Mouse (Mus musculus): ENCODE measurements around the gene Ddx1. TPM values are rescaled to one million over a fixed set of nuclear protein-coding genes. Genes with fewer than 3 reads are reported as not detected.
A peak's percentile ranks its signal among the peaks of the same experiment; 100 is the strongest.

The Ddx1 gene
- total and polyA plus RNA-seq, 3 experiments: 75.8 to 242 (median 117) TPM

GRCm38 (mm10) chr12:13214345-13215278 is 34.4 kb downstream of the Ddx1 start:
- H3K4me3 ChIP-seq (replicated peaks in 1 of 3; ENCODE audit: low read depth in 2 of 3, low read length in 2 of 3, poor library complexity in 1 of 3): no peak overlapping the region
- H3K9ac ChIP-seq (ENCODE audit: insufficient read depth, low read depth): no peak overlapping the region
- TF ChIP-seq PAX5 (IDR thresholded peaks at IDR 0.05; ENCODE audit: low read length) (no peak), SMC3 (IDR thresholded peaks at IDR 0.05; ENCODE audit: low read depth, low read length) (peak; percentile 89), ZC3H11A (IDR thresholded peaks at IDR 0.05; ENCODE audit: low read depth, low read length) (peak; percentile 69), NELFE (IDR thresholded peaks at IDR 0.05; ENCODE audit: low read depth, low read length) (peak; percentile 38; the same call in 1 of the 2 replicates), EP300 (IDR thresholded peaks at IDR 0.05; ENCODE audit: low read length) (no peak), ZKSCAN1 (IDR thresholded peaks at IDR 0.05; ENCODE audit: borderline replicate concordance, low read depth, low read length) (no peak), KAT2A (IDR thresholded peaks at IDR 0.05; ENCODE audit: insufficient replicate concordance, low read length) (no peak), RAD21 (IDR thresholded peaks at IDR 0.05; ENCODE audit: low read depth, low read length) (peak; percentile 99), MAX (IDR thresholded peaks at IDR 0.05; ENCODE audit: low read length) (peak; percentile 78), CTCF (conservative IDR thresholded peaks at IDR 0.05 in 1 of 2, IDR thresholded peaks at IDR 0.05 in 1 of 2; ENCODE audit: low read depth in 2 of 2, low read length in 2 of 2) (peak; percentile 97 to 99), NRF1 (IDR thresholded peaks at IDR 0.05; ENCODE audit: low read depth, low read length) (no peak), IRF4 (IDR thresholded peaks at IDR 0.05; ENCODE audit: low read depth, low read length) (0 out of 2 replicates have a peak, but pooled peaks have one; percentile 10), MYC (IDR thresholded peaks at IDR 0.05; ENCODE audit: low read depth, low read length) (peak; percentile 90)
- no peaks in the 10 kb centered on the region for H3K79me2 ChIP-seq (replicated peaks; ENCODE audit: control insufficient read depth, extremely low read depth, insufficient read depth, poor library complexity, severe bottlenecking)
- H3K9me3 ChIP-seq (replicated peaks; ENCODE audit: low read length): no peaks in the 10 kb centered on the region
- no peaks in the 10 kb centered on the region for H3K4me1 ChIP-seq (ENCODE audit: control insufficient read depth in 1 of 2, insufficient read depth in 2 of 2)
- no peak overlapping the region for H3K4me2 ChIP-seq (ENCODE audit: insufficient read depth, low read depth, poor library complexity, severe bottlenecking)
- no peak overlapping the region for H3K27ac ChIP-seq (ENCODE audit: insufficient read depth, low read depth)
- H3K36me3 ChIP-seq (replicated peaks in 1 of 2; ENCODE audit: control insufficient read depth in 1 of 2, insufficient read depth in 1 of 2, low read length in 1 of 2): peaks cover 23 to 30% of the 10 kb centered on the region in 2 experiments
- dilution Hi-C loops (cut with MboI; ENCODE audit: extremely low pct_ligation_motif_present, extremely low pct_unique_long_range_greater_than_20kb, low sequenced_read_pairs): no loop called here
- in situ Hi-C loops (cut with MboI; ENCODE audit: low pct_ligation_motif_present, low pct_unique_long_range_greater_than_20kb, low sequenced_read_pairs): loop anchor here (10.0 to 25.0 kb wide), 3 partner anchors 427 to 790 kb away; no protein-coding TSS in a partner anchor
- DNase-seq (ENCODE audit: extremely low read depth): peak; percentile 78
- no peaks in the 10 kb centered on the region for H3K27me3 ChIP-seq (replicated peaks)

- dilution Hi-C loops (cut with MboI; ENCODE audit: extremely low pct_ligation_motif_present, extremely low pct_unique_long_range_greater_than_20kb, low sequenced_read_pairs): no loop called here
- Histone ChIP-seq H3K4me2 (ENCODE audit: insufficient read depth, low read depth, poor library complexity, severe bottlenecking) (no peak overlapping the region), H3K9ac (ENCODE audit: insufficient read depth, low read depth) (no peak overlapping the region)
Observed at GRCm38 (mm10) chr12:13211746-13212482, 37.1 kb downstream of the Ddx1 start.

More at GRCm38 (mm10) chr12:13211746-13212482, 37.1 kb downstream of the Ddx1 start:
- Histone ChIP-seq H3K27ac (ENCODE audit: insufficient read depth, low read depth) (no peak overlapping the region), H3K9me3 (replicated peaks; ENCODE audit: low read length) (no peaks in the 10 kb centered on the region), H3K27me3 (replicated peaks) (no peaks in the 10 kb centered on the region), H3K4me3 (replicated peaks in 1 of 3; ENCODE audit: low read depth in 2 of 3, low read length in 2 of 3, poor library complexity in 1 of 3) (no peak overlapping the region), H3K79me2 (replicated peaks; ENCODE audit: control insufficient read depth, extremely low read depth, insufficient read depth, poor library complexity, severe bottlenecking) (no peaks in the 10 kb centered on the region), H3K4me1 (ENCODE audit: control insufficient read depth in 1 of 2, insufficient read depth in 2 of 2) (no peaks in the 10 kb centered on the region), H3K36me3 (replicated peaks in 1 of 2; ENCODE audit: control insufficient read depth in 1 of 2, insufficient read depth in 1 of 2, low read length in 1 of 2) (peaks cover 1 to 3% of the 10 kb centered on the region in 2 experiments)
- no peak for TF ChIP-seq HCFC1 (IDR thresholded peaks at IDR 0.05; ENCODE audit: low read depth, low read length)
- TF ChIP-seq ZNF384 (IDR thresholded peaks at IDR 0.05; ENCODE audit: low read depth, low read length): no peak
- no peak for TF ChIP-seq GABPA (IDR thresholded peaks at IDR 0.05; ENCODE audit: insufficient replicate concordance, low read depth, low read length)
- no peak for TF ChIP-seq USF1 (IDR thresholded peaks at IDR 0.05; ENCODE audit: low read depth, low read length)
- no peak for TF ChIP-seq ETS1 (conservative IDR thresholded peaks at IDR 0.05; ENCODE audit: low read depth, low read length)
- no peak for TF ChIP-seq ZC3H11A (IDR thresholded peaks at IDR 0.05; ENCODE audit: low read depth, low read length)
- TF ChIP-seq MAX (IDR thresholded peaks at IDR 0.05; ENCODE audit: low read length): no peak
- no peak for TF ChIP-seq E2F4 (IDR thresholded peaks at IDR 0.05; ENCODE audit: insufficient replicate concordance, low read depth, low read length)
- no peak for TF ChIP-seq MXI1 (IDR thresholded peaks at IDR 0.05; ENCODE audit: low read depth, low read length)
- in situ Hi-C loops (cut with MboI; ENCODE audit: low pct_ligation_motif_present, low pct_unique_long_range_greater_than_20kb, low sequenced_read_pairs): loop anchor here (10.0 to 25.0 kb wide), 3 partner anchors 425 to 787 kb away; no protein-coding TSS in a partner anchor
- no peak for DNase-seq (ENCODE audit: extremely low read depth)

Measured in CH12.LX (cell line).